Mouse (Mus musculus): ENCODE results near the gene Metap2. TPM values are rescaled to one million over a fixed set of nuclear protein-coding genes. Genes with fewer than 3 reads are reported as not detected.

Metap2 gene
- polyA plus RNA-seq, 1 experiment from 2014 or later: 166 TPM

- H3K9me3 ChIP-seq: no peaks in the 10 kb centered on the region
- 100% methylated on average over 1 of the region's 1 CpGs for WGBS
- no peak overlapping the region for H3K4me3 ChIP-seq
- H3K4me1 ChIP-seq: no peaks in the 10 kb centered on the region
- no peak overlapping the region for H3K27ac ChIP-seq (replicated peaks)
- ATAC-seq (replicated peaks): no peak
- no peaks in the 10 kb centered on the region for H3K27me3 ChIP-seq
- H3K4me2 ChIP-seq (replicated peaks): no peak overlapping the region
- H3K9ac ChIP-seq (replicated peaks): no peak overlapping the region
- H3K36me3 ChIP-seq: no peaks in the 10 kb centered on the region
Measured at GRCm38 (mm10) chr10:93909015-93909414, 12.1 kb upstream of the Metap2 start.

DNA sequence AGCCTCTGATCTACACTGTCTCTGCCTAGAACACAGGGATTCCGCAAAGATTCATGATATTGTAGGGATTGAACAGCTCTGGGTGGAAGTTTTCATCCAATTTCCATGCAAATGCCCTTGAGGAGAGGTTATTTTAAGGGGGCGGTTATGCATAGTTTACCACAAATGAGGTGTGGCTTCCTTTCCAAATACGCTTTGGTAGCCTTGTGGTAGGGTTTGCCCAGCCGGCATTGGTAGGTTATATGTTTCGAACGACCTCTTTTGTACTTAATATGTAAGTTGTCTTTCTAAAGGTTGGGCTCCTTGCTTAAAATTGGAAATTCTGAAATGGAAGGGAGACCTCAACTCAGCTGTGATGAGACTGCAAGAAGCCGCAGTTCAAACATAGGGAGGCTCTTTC is 11.6 kb upstream of the Metap2 start:
- no peaks in the 10 kb centered on the region for H3K4me1 ChIP-seq
- H3K4me2 ChIP-seq (replicated peaks): no peak overlapping the region
- no peak for ATAC-seq (replicated peaks)
- H3K27ac ChIP-seq (replicated peaks): no peak overlapping the region
- H3K4me3 ChIP-seq: no peak overlapping the region
- H3K27me3 ChIP-seq: no peaks in the 10 kb centered on the region
- H3K9me3 ChIP-seq: no peaks in the 10 kb centered on the region
- H3K36me3 ChIP-seq: no peaks in the 10 kb centered on the region
- no peak overlapping the region for H3K9ac ChIP-seq (replicated peaks)
- 94% methylated on average over 7 of the region's 7 CpGs for WGBS

- 62% methylated on average over 10 of the region's 10 CpGs for WGBS
- no peak overlapping the region for H3K4me3 ChIP-seq
- H3K9ac ChIP-seq (replicated peaks): no peak overlapping the region
- H3K4me1 ChIP-seq: no peaks in the 10 kb centered on the region
- no peaks in the 10 kb centered on the region for H3K9me3 ChIP-seq
- no peak for ATAC-seq (replicated peaks)
- no peaks in the 10 kb centered on the region for H3K36me3 ChIP-seq
- no peaks in the 10 kb centered on the region for H3K27me3 ChIP-seq
- H3K27ac ChIP-seq (replicated peaks): no peak overlapping the region
- H3K4me2 ChIP-seq (replicated peaks): no peak overlapping the region
Measured at GRCm38 (mm10) chr10:93907376-93907775, 10.5 kb upstream of the Metap2 start.

- no peak for ATAC-seq (replicated peaks)
Measured at GRCm38 (mm10) chr10:93899907-93900306, 3.0 kb upstream of the Metap2 start.

DNA sequence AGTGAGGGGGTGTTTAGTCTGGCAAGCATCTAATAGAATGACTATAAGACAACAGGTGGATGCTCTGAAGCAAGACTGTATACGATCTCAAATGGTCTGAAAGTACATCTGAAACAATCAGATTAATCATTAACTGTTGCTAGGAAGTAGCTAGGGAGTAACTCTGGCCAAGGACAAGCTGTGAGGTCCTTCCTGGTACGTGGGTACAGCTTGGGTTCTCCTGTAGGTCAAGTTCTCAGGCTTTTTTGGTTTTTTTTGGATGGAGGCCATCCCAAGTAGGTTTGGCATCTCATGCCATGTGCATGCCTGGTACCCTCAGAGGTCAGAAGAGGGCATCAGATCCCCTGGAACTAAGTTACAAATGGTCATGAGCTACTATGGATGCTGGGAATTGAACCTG is 2.4 kb upstream of the Metap2 start:
- Histone ChIP-seq H3K9ac (replicated peaks) (no peak overlapping the region), H3K4me2 (replicated peaks) (no peak overlapping the region), H3K27me3 (no peaks in the 10 kb centered on the region), H3K36me3 (no peaks in the 10 kb centered on the region), H3K9me3 (no peaks in the 10 kb centered on the region), H3K4me1 (no peaks in the 10 kb centered on the region), H3K27ac (replicated peaks) (no peak overlapping the region), H3K4me3 (no peak overlapping the region)
- ATAC-seq (replicated peaks): no peak
- 71% methylated on average over 2 of the region's 2 CpGs for WGBS

More at GRCm38 (mm10) chr10:93899907-93900306, 3.0 kb upstream of the Metap2 start:
- Histone ChIP-seq H3K27me3 (no peaks in the 10 kb centered on the region), H3K36me3 (no peaks in the 10 kb centered on the region), H3K4me1 (no peaks in the 10 kb centered on the region), H3K27ac (replicated peaks) (no peak overlapping the region), H3K9ac (replicated peaks) (no peak overlapping the region), H3K4me3 (no peak overlapping the region), H3K9me3 (no peaks in the 10 kb centered on the region), H3K4me2 (replicated peaks) (no peak overlapping the region)
- WGBS: 92% methylated on average over 11 of the region's 11 CpGs

DNA sequence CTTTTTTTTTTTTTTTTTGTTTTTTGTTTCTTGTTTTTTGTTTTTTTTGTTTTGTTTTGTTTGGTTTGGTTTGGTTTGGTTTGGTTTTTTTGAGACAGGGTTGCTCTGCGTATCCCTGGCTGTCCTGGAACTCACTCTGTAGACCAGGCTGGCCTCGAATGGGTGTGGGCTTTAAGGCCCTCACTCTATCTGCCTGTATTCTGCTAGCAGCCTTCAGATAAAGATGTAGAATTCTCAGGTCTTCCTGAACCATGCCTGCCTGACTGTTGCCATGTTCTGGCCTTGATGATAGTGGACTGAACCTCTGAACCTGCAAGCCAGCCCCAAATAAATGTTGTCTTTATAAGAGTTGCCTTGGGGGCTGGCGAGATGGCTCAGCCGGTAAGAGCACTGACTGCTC is 4.3 kb downstream of the Metap2 start:
- no peak overlapping the region for H3K9ac ChIP-seq (replicated peaks)
- H3K4me2 ChIP-seq (replicated peaks): no peak overlapping the region
- no peak for ATAC-seq (replicated peaks)
- no peaks in the 10 kb centered on the region for H3K9me3 ChIP-seq
- H3K4me3 ChIP-seq: no peak overlapping the region
- H3K36me3 ChIP-seq: no peaks in the 10 kb centered on the region
- H3K27ac ChIP-seq (replicated peaks): no peak overlapping the region
- peaks cover 17% of the 10 kb centered on the region for H3K4me1 ChIP-seq
- H3K27me3 ChIP-seq: no peaks in the 10 kb centered on the region
- WGBS: 91% methylated on average over 4 of the region's 4 CpGs

GRCm38 (mm10) chr10:93891031-93891430 is 5.9 kb downstream of the Metap2 start:
- ATAC-seq (replicated peaks): no peak
- H3K9ac ChIP-seq (replicated peaks): no peak overlapping the region
- no peak overlapping the region for H3K4me3 ChIP-seq
- WGBS: 94% methylated on average over 1 of the region's 1 CpGs
- H3K4me1 ChIP-seq: peaks cover 18% of the 10 kb centered on the region
- peaks cover 10% of the 10 kb centered on the region; the same call in 1 of the 2 replicates for H3K36me3 ChIP-seq
- no peak overlapping the region for H3K4me2 ChIP-seq (replicated peaks)
- no peak overlapping the region for H3K27ac ChIP-seq (replicated peaks)
- H3K27me3 ChIP-seq: no peaks in the 10 kb centered on the region
- no peaks in the 10 kb centered on the region for H3K9me3 ChIP-seq

DNA sequence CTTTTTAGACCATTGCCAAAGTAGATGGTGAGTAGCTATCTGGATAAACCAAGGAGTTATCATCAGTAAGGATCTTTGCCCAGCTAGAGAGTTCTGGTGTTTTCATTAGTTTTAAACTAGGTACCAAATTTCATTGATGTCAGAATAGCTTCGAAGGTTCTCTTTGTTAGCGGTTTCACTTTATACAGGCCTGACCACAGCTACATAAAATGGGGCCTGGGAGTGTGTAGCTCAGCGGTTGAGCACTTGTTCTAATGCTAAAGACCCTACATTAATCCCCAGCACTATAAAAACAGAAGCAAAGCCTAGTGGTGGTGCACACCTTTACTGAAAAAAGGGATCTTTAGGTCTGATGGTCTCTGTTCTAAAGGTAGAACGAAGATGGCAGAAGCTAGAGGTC is 6.3 kb downstream of the Metap2 start:
- Histone ChIP-seq H3K4me1 (peaks cover 18% of the 10 kb centered on the region), H3K4me3 (peak overlapping the region; percentile 89), H3K9ac (replicated peaks) (peak overlapping the region; percentile 91; the same call in 1 of the 2 replicates), H3K9me3 (no peaks in the 10 kb centered on the region), H3K27ac (replicated peaks) (no peak overlapping the region), H3K27me3 (no peaks in the 10 kb centered on the region), H3K36me3 (peaks cover 14% of the 10 kb centered on the region), H3K4me2 (replicated peaks) (peak overlapping the region; percentile 66)
- 61% methylated on average over 4 of the region's 4 CpGs for WGBS
- ATAC-seq (replicated peaks): no peak

DNA sequence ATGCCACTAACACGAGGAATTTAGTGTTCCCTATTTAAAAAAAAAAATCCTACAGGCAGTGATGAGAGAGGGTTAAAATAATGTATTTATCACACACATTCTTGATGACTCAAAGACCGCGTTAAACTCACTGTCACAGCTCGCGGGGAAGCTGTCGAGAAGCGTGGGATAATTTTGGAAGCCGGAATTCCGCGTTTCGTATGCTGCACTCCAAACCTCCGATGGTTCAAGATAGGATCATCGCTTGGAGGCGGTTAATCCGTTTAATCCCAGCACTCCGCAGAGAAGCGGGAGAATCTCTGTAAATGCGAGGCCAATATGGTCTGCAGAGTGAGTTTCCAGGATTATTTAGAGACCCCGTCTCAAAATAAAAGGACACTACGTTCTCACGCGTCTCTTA is 6.9 kb downstream of the Metap2 start:
- WGBS: under 1% methylated on average over 22 of the region's 22 CpGs
- no peak; the same call in 1 of the 2 replicates for ATAC-seq (replicated peaks)
- peaks cover 19% of the 10 kb centered on the region for H3K36me3 ChIP-seq
- H3K27ac ChIP-seq (replicated peaks): peak overlapping the region; percentile 93
- peaks cover 18% of the 10 kb centered on the region for H3K4me1 ChIP-seq
- H3K4me3 ChIP-seq: peak overlapping the region; percentile 89
- no peaks in the 10 kb centered on the region for H3K27me3 ChIP-seq
- H3K4me2 ChIP-seq (replicated peaks): peak overlapping the region; percentile 66
- H3K9ac ChIP-seq (replicated peaks): peak overlapping the region; percentile 91
- H3K9me3 ChIP-seq: no peaks in the 10 kb centered on the region

GRCm38 (mm10) chr10:93889579-93889950 is 7.3 kb downstream of the Metap2 start:
- Histone ChIP-seq H3K9me3 (no peaks in the 10 kb centered on the region), H3K4me1 (peaks cover 18% of the 10 kb centered on the region), H3K9ac (replicated peaks) (peak overlapping the region; percentile 91), H3K27ac (replicated peaks) (peak overlapping the region; percentile 93), H3K27me3 (no peaks in the 10 kb centered on the region), H3K4me3 (peak overlapping the region; percentile 89), H3K4me2 (replicated peaks) (peak overlapping the region; percentile 66), H3K36me3 (peaks cover 23% of the 10 kb centered on the region)
- ATAC-seq (replicated peaks): peak; percentile 99
- 0% methylated on average over 20 of the region's 30 CpGs for WGBS

DNA sequence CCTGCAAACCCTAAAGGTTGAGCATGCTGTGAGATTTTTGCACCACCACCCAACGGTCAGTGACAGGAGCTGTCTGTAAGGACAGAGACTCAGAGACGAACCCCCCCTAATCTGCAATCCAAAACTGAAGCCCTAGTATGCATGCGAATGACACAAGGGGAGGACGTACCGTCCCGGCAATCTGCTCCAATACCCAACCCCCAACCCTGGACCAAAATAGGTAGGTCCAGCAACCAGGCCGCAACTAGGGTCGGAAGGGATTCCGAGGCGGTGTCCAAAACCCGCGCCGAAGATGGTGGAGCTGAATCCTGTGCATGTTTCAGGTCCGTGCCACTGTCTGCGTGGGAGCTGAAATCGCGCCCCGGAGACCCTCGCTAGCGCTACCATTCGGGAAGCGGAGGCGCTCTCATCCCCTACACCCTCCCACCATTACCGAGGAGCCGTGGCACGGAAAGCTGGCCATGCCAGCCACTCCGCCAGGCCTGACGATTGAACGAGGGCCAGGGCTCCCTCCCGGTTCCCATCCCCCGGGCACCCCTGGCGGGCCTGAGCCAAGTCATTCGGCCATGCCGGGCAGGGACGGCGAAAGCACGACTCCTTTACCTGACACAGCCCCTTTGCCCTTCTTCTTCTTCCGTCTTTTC is 7.8 kb downstream of the Metap2 start:
- Histone ChIP-seq H3K9me3 (no peaks in the 10 kb centered on the region), H3K4me2 (replicated peaks) (peak overlapping the region; percentile 66), H3K4me3 (peak overlapping the region; percentile 89), H3K27me3 (no peaks in the 10 kb centered on the region), H3K27ac (replicated peaks) (peak overlapping the region; percentile 93), H3K36me3 (peaks cover 27% of the 10 kb centered on the region), H3K9ac (replicated peaks) (peak overlapping the region; percentile 91), H3K4me1 (peaks cover 18% of the 10 kb centered on the region)
- under 1% methylated on average over 38 of the region's 38 CpGs for WGBS
- peak; percentile 67 for ATAC-seq (replicated peaks)

GRCm38 (mm10) chr10:93888590-93888934 is 8.3 kb downstream of the Metap2 start:
- Histone ChIP-seq H3K4me1 (peaks cover 21% of the 10 kb centered on the region), H3K9me3 (no peaks in the 10 kb centered on the region), H3K36me3 (peaks cover 30% of the 10 kb centered on the region), H3K27me3 (no peaks in the 10 kb centered on the region), H3K4me2 (replicated peaks) (peak overlapping the region; percentile 66), H3K27ac (replicated peaks) (peak overlapping the region; percentile 93; the same call in 1 of the 2 replicates), H3K4me3 (peak overlapping the region; percentile 89), H3K9ac (replicated peaks) (peak overlapping the region; percentile 91)
- 16% methylated on average over 10 of the region's 10 CpGs for WGBS
- ATAC-seq (replicated peaks): no peak

Data from forebrain, embryonic 15.5 days (tissue).